Mouse (Mus musculus) heart, embryonic 11.5 days (tissue): Measurements from ENCODE around the gene Nup93. TPM values are rescaled to one million over a fixed set of nuclear protein-coding genes. Genes with fewer than 3 reads are reported as not detected.
A peak's percentile ranks its signal among the peaks of the same experiment; 100 is the strongest.

Experiments used
- ATAC-seq: fragments of 200-750 bp; cut with Nextera tagmentation; replicated peaks from 2 replicates; pipeline ENCODE4 v1.8.0; 2017; ENCODE audit warnings: moderate library complexity; ENCODE audit not compliant: insufficient number of reproducible peaks, low FRiP score, low TSS enrichment
- H3K27ac ChIP-seq: fragments of 300-500 bp; sonication (generic); 2 replicates; pipeline ENCODE4 v1.5.1; 2014; ENCODE audit warnings: mild to moderate bottlenecking, low read depth, low read length
- H3K27me3 ChIP-seq: fragments of 300-500 bp; sonication (generic); 2 replicates; pipeline ENCODE4 v1.6.1; 2014; ENCODE audit warnings: mild to moderate bottlenecking, low read length, mixed read lengths; ENCODE audit not compliant: control insufficient read depth, insufficient read depth
- H3K36me3 ChIP-seq: fragments of 300-500 bp; sonication (generic); 2 replicates; pipeline ENCODE4 v1.6.1; 2014; ENCODE audit warnings: mild to moderate bottlenecking, low read length, moderate library complexity, mixed read lengths; ENCODE audit not compliant: control insufficient read depth, insufficient read depth
- H3K4me1 ChIP-seq: fragments of 300-500 bp; sonication (generic); 2 replicates; pipeline ENCODE4 v1.6.1; 2014; ENCODE audit warnings: low read length; ENCODE audit not compliant: control insufficient read depth, insufficient read depth
- H3K4me2 ChIP-seq: fragments of 300-500 bp; sonication (generic); 2 replicates; pipeline ENCODE4 v1.6.1; 2014; ENCODE audit warnings: mild to moderate bottlenecking, moderate library complexity
- H3K4me3 ChIP-seq: fragments of 300-500 bp; sonication (generic); 2 replicates; pipeline ENCODE4 v1.5.1; 2014; ENCODE audit warnings: low read depth, low read length
- H3K9ac ChIP-seq: fragments of 300-500 bp; sonication (generic); 2 replicates; pipeline ENCODE4 v1.6.1; 2014; ENCODE audit warnings: mild to moderate bottlenecking, low read depth, low read length, moderate library complexity
- H3K9me3 ChIP-seq: fragments of 300-500 bp; sonication (generic); replicated peaks from 2 replicates; pipeline ENCODE4 v1.6.1; 2016; ENCODE audit warnings: low read length; ENCODE audit not compliant: control insufficient read depth
- WGBS: fragments of 180-500 bp; shearing (Covaris S2); extraction: QIAGEN DNeasy Blood & Tissue Kit; methylation state at CpG from one replicate; pipeline ENCODE4 v1.1.7; 2014; ENCODE audit not compliant: insufficient replicate concordance; 5-methylcytosine and 5-hydroxymethylcytosine counted together
- polyA plus RNA-seq: library from polyadenylated mRNA; unstranded; fragments of >200 nt; fragmentation: Nextera tagmentation; extraction: Ambion mirVana; gene quantifications from 2 replicates; pipeline ENCODE4 v1.2.1, GENCODE M21; 2014

Gene Nup93
- polyA plus RNA-seq, 1 experiment from 2014 or later, result 73.4 TPM

DNA sequence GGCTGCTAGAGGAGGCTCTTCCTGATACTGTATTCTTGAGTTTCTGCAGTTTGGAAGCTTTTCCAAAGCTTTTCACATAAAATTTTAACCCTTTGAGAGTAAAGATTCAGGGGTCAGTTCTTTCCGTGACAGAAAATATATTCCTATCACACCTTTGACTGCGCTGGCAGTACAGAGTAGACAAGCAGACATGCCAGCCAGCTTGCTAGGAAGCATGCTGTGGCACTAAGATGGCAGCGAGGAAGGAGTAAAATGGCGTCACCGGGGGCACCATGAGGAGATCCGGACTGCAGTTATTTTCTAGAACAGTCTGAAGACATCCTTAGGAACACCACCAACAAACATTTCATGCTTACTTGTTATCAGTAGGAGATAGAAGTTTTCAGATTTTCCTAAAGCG, 55.9 kb downstream of the Nup93 start:
- Histone ChIP-seq H3K4me2 (peak overlapping the region; percentile 44), H3K27me3 (no peaks in the 10 kb centered on the region), H3K36me3 (no peaks in the 10 kb centered on the region), H3K4me1 (peaks cover 36% of the 10 kb centered on the region), H3K9ac (no peak overlapping the region), H3K9me3 (no peaks in the 10 kb centered on the region), H3K27ac (peak overlapping the region; percentile 63; the same call in 1 of the 2 replicates), H3K4me3 (no peak overlapping the region)
- 78% methylated on average over 7 of the region's 7 CpGs for WGBS
- no peak for ATAC-seq

- no peak overlapping the region for H3K27ac ChIP-seq
- no peaks in the 10 kb centered on the region for H3K36me3 ChIP-seq
- H3K27me3 ChIP-seq, result no peaks in the 10 kb centered on the region
- peaks cover 34% of the 10 kb centered on the region for H3K4me1 ChIP-seq
- no peak overlapping the region for H3K4me3 ChIP-seq
- no peak overlapping the region for H3K4me2 ChIP-seq
- H3K9me3 ChIP-seq, result no peaks in the 10 kb centered on the region
- WGBS, result 73% methylated on average over 7 of the region's 7 CpGs
- H3K9ac ChIP-seq, result no peak overlapping the region
- ATAC-seq, result no peak
Measured at GRCm38 (mm10) chr8:94271102-94271501, 56.7 kb downstream of the Nup93 start.

DNA sequence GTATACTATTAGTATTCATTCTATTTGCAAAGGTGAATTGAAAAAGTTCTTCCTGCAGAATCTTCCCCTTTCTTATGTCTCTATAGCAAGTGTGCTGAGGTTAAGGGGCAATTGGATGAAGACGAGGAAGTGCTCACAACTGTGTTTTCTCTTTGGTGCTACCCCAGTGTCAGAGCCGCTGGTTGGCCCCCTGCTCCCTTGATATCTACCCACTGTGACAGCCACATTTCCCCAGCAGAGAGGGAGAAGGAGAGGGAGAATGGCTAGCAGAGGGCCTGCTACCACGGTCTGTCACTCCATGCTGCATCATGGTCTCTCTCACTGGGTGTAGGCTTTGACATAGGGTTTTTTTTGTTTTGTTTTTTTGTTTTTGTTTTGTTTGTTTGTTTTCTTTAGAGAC, 58.2 kb downstream of the Nup93 start:
- WGBS, result 61% methylated on average over 3 of the region's 3 CpGs
- peaks cover 25% of the 10 kb centered on the region for H3K4me1 ChIP-seq
- no peak overlapping the region for H3K4me3 ChIP-seq
- no peak overlapping the region for H3K9ac ChIP-seq
- no peak for ATAC-seq
- no peaks in the 10 kb centered on the region for H3K27me3 ChIP-seq
- no peak overlapping the region for H3K4me2 ChIP-seq
- no peaks in the 10 kb centered on the region for H3K9me3 ChIP-seq
- H3K36me3 ChIP-seq, result no peaks in the 10 kb centered on the region
- no peak overlapping the region for H3K27ac ChIP-seq

DNA sequence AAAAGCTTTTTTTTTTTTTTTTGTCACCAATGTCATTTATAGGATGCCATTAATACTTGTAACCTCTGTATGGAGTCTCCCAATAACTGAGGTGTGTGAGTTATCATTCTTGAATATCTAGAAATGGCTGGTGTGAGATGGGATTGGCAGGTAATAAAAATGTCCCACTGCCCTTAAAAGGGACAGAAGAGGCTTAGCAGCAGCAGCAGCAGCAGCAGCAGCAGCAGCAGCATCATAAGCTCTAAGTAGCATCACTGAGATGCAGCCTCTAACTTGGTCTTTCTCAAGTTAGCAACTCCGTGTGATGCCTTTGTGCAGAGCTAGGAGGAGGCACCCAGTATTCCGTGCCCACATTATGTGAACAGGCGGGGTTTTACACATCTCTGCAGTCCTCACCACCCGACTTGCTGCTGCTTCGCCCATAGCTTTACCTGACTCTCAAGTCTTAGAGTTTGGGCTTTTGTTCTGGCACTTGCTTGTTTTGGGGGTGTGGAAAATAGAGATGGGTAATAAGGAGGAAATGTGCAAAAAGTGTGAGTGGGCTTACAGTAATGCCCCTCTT, 59.0 kb downstream of the Nup93 start:
- Histone ChIP-seq H3K36me3 (no peaks in the 10 kb centered on the region), H3K4me1 (peaks cover 22% of the 10 kb centered on the region), H3K4me3 (no peak overlapping the region), H3K27ac (no peak overlapping the region), H3K27me3 (no peaks in the 10 kb centered on the region), H3K9ac (no peak overlapping the region), H3K9me3 (no peaks in the 10 kb centered on the region), H3K4me2 (no peak overlapping the region)
- 93% methylated on average over 5 of the region's 5 CpGs for WGBS
- ATAC-seq, result no peak

DNA sequence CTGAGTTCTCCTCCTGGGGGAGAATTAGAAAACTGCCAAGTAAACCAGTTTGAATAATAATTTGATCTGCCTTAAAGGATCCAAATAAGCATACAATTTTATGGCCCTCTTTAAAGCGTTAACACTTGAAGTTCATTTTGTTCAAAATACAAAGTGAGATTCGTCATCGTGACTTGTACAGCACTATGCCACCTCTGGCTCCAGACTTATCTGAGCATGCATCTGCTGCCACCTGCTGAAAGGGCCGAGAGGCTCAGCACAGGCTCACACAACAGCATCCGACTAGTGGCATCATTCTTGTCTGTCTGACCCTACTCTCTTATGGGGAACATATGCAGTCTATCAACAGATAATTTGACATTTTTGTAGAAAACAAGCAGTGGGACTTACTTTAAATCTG, 59.7 kb downstream of the Nup93 start:
- ATAC-seq, result no peak
- H3K9ac ChIP-seq, result no peak overlapping the region
- H3K27ac ChIP-seq, result no peak overlapping the region
- H3K4me1 ChIP-seq, result peaks cover 18% of the 10 kb centered on the region
- H3K4me2 ChIP-seq, result no peak overlapping the region
- WGBS, result 75% methylated on average over 5 of the region's 5 CpGs
- H3K4me3 ChIP-seq, result no peak overlapping the region
- H3K9me3 ChIP-seq, result no peaks in the 10 kb centered on the region
- H3K27me3 ChIP-seq, result no peaks in the 10 kb centered on the region
- H3K36me3 ChIP-seq, result no peaks in the 10 kb centered on the region

DNA sequence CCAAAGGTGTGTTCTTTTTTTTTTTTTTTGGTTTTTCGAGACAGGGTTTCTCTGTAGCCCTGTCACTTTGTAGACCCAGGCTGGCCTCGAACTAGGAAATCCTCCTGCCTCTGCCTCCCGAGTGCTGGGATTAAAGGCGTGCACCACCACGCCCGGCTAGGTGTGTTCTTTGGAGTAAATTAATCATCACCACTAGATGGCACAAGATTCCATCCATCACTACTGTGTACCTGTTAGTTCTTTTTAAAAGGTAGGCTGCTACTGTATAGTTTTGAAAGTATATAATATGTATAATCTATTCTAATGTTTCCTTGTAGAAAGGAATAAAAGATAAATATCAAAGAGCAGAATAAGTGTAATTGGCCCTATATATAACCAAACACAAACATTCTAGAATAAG, 63.9 kb downstream of the Nup93 start:
- H3K4me1 ChIP-seq, result no peaks in the 10 kb centered on the region
- H3K27me3 ChIP-seq, result no peaks in the 10 kb centered on the region
- no peak overlapping the region for H3K4me2 ChIP-seq
- no peaks in the 10 kb centered on the region for H3K9me3 ChIP-seq
- WGBS, result 88% methylated on average over 6 of the region's 6 CpGs
- H3K9ac ChIP-seq, result no peak overlapping the region
- H3K4me3 ChIP-seq, result no peak overlapping the region
- no peak for ATAC-seq
- H3K27ac ChIP-seq, result no peak overlapping the region
- H3K36me3 ChIP-seq, result no peaks in the 10 kb centered on the region

GRCm38 (mm10) chr8:94280001-94280613, 65.7 kb downstream of the Nup93 start:
- Histone ChIP-seq H3K4me3 (no peak overlapping the region), H3K36me3 (no peaks in the 10 kb centered on the region), H3K9me3 (no peaks in the 10 kb centered on the region), H3K27me3 (no peaks in the 10 kb centered on the region), H3K4me1 (no peaks in the 10 kb centered on the region), H3K9ac (no peak overlapping the region), H3K4me2 (no peak overlapping the region), H3K27ac (no peak overlapping the region)
- 80% methylated on average over 5 of the region's 5 CpGs for WGBS
- ATAC-seq, result no peak

- Histone ChIP-seq H3K27me3 (no peaks in the 10 kb centered on the region), H3K4me3 (no peak overlapping the region), H3K4me1 (0 out of 2 replicates have a peak, but pooled peaks cover 3% of the 10 kb centered on the region), H3K36me3 (no peaks in the 10 kb centered on the region), H3K9ac (no peak overlapping the region), H3K27ac (no peak overlapping the region), H3K4me2 (no peak overlapping the region), H3K9me3 (no peaks in the 10 kb centered on the region)
- ATAC-seq, result no peak
- WGBS, result 85% methylated on average over 3 of the region's 3 CpGs
Measured at GRCm38 (mm10) chr8:94282453-94282985, 68.2 kb downstream of the Nup93 start.

DNA sequence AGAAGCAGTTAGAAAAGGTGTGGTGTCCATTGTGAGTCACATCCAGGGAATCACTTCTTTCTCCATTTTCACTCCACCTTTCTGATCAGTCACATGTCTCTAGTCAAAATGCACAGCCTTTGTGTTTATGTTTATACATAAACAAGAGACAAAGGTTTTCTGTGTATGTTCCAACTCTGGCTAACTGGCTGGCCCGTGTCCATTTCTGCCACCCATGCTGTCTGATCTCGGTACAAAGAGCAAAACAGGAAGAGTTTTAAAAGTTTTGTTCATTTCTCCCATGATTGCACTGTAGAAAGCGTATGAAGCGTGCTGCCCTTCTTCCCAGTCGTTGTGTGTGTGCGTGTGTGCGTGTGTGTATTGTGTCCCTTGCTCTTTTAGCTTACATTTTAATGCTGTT, 69.8 kb downstream of the Nup93 start:
- ATAC-seq, result no peak
- H3K27me3 ChIP-seq, result no peaks in the 10 kb centered on the region
- no peak overlapping the region for H3K27ac ChIP-seq
- H3K9ac ChIP-seq, result no peak overlapping the region
- 91% methylated on average over 7 of the region's 7 CpGs for WGBS
- H3K4me2 ChIP-seq, result no peak overlapping the region
- 0 out of 2 replicates have a peak, but pooled peaks cover 3% of the 10 kb centered on the region for H3K4me1 ChIP-seq
- H3K36me3 ChIP-seq, result no peaks in the 10 kb centered on the region
- H3K4me3 ChIP-seq, result no peak overlapping the region
- no peaks in the 10 kb centered on the region for H3K9me3 ChIP-seq
